Mouse (Mus musculus) cerebellum, postnatal 25 days (tissue): ENCODE measurements around the gene Ms4a8a.
"Not testable (repeated sequence)": the region's sequence is repeated elsewhere in the genome, so short reads cannot be mapped to it uniquely, and the experiment has no call there.

Source experiments
- DNase-seq, 2 experiments: peaks; one replicate each; pipeline ENCODE4 v3.0.0; 2021; ENCODE audit warnings: mixed read lengths in 2 of 2

Ms4a8a gene

DNA sequence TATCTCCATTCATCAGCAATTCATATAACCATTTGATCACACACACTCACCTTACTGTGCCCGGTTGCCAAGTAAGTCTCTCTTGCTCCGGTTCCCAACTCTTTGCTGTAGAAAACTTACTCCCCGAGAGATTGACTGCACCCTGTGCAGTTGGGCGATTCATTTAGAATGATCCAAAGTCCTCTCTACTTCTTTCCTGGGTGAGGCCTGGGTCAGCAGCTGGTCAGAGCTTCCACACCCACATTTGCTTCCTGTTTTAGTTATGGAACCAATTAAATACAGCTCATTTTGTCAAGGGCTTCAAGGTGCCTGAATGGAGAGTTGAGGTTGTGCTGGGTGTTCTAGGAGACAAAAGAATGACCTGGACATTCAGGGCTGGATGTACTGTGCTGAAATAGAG lies at the start of gene Ms4a8a:
Gene Ms4a8a (minus strand): TSS at position 169 of the 400 bp plus-strand sequence.
- DNase-seq: no peak

DNA sequence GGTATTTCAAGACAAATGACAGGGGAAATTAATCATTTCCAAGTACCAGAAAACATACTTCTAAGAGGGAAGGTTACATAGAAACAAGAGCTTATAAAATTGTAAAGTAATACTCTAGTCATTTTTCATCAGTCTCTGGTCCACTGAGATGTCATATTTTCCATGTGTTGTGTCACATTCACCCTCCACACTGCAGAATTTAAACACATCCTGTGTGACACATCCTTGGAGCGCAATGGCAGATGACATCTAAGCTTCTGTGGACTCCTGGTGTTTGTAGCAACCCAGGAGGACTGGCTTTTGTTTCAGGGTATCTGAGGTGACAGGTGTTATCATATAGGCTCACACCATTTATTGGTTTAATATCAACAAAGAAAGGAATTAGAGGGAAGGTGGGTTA lies 48.8 kb upstream of the Ms4a8a start:
- no peak for DNase-seq

DNA sequence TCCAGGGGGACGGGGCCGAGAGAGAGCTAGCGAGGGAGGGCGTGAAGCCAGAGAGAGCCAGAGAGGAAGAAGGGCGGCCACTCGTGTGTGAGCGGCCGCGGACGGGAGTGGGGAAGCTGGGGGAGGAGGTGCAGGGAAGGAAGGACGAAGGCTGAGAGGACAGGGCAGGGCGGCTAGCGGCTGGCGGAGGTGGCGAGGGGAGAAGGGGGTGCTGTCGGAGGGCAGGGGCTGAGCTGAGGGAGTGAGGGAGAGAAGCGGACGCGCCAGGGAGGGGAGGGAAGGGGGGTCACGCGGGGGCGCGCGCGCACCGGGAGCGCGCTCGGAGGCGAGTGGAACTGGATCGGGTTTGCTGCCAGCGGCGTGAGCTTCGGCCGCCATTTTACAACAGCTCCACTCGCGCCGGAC lies 40.1 kb upstream of the Ms4a8a start:
- peak; percentile 44 to 49 for DNase-seq

DNA sequence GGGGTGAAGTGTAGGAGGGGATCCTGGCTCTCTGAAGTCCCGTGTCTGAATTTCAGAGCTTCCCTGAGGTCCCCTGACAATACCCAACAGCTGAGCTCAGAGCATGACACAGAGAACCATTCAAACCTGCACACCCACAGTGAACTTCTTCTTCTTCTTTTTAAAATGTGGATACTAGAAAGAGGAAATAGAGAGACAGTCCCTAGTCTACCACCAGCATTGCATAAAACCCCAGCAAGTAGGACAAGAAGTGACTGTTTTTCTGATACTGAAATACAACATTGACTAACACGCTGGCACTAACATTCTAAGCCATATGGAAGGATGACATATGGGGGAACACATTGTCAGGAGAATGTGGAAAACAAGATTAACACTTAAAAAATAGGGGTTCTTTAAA lies 38.4 kb upstream of the Ms4a8a start:
- DNase-seq: no peak

DNA sequence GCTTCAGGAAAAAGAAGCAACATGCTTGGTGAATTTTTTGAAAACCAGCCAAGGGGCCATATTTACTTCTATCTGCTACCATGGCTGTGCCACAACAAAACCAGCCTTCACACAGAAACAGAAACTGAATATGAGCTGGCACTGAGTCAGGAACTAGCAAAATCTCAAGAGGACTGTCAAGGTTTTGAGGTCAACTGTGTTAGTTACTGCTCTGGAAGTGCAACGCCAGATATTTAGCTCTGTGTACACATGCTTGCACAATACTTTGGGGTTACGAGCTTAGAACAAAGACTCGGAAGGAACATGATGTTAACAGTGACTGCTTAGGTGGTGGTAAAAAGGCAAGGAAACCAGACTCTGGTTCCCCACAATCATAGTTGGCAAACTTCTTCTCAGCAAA lies 26.8 kb upstream of the Ms4a8a start:
- no peak for DNase-seq

DNA sequence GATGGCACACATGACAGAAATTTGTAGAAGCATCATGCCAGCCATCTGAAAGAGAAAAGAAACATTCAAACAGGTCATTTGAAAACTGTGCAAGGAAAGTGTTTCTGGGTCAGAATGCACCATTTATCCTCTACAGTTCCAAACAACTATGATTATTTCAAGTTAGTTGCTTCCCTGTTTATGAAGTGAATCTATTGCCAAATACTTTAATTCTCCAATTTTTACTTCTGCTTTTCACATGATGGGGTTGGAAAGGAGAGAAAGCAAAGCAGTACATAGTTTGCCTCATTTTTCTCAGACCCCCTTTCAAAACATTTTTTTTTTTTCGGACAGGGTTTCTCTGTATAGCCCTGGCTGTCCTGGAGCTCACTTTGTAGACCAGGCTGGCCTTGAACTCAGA lies 21.0 kb upstream of the Ms4a8a start:
- no peak for DNase-seq

DNA sequence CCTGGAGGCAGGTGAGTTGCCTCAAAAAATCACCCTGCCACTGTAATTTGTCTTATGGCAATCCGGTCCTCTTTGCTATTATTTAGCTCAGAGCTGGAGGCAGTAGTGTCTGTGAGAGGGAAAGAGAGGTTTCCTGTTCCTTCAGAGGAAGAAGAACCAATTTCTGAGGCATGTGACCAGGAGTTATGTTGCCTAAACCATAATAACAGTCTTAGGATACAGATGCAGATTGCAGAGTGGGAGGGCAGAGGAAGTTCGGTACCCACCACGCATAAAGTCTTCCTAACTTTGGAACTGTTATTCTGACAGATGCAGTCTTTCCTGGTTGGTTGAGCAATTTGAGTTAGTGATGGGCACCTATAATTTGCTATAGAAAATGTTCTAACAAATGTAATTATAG lies 17.5 kb upstream of the Ms4a8a start:
- DNase-seq: no peak

DNA sequence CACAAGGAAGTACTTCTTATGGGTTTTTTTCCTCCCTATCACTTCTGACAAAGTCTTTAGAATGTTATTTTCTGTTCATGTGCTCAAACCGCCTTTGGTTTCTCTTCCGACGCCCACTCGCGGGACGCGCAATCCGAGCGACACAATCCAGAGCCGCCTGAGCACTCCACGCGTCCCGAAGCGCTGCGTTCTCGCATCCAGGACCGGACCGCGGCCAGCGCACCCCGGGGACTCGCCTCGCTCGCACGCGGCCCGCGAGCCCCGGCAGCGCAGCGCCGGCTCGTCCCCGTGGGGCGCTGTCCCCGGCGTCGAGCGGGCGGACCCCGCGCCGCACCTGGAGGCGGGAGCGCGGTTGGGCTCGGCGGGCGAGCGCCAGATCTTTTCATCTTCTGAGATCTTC lies 11.2 kb upstream of the Ms4a8a start:
- DNase-seq: not testable (repeated sequence)

DNA sequence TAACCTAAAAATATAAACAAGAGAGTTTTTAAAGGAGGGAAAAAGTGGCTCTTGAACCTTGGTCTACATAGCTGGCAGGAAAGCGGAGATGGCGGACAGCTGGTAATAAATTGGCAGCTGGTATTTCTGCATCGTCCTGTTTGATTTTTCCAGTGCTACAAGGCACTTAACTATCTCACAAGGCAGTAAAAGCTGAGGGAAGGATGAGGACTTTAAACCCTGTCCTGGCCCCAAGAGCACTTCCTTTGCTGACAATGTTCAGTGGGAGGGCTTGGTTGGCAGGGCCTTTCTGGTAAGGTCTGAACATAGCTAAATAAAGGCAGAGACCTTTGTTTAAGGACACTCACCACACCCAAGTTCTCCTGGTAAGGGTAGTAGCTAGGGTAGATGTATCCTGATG lies 10.5 kb downstream of the Ms4a8a start:
- no peak for DNase-seq

DNA sequence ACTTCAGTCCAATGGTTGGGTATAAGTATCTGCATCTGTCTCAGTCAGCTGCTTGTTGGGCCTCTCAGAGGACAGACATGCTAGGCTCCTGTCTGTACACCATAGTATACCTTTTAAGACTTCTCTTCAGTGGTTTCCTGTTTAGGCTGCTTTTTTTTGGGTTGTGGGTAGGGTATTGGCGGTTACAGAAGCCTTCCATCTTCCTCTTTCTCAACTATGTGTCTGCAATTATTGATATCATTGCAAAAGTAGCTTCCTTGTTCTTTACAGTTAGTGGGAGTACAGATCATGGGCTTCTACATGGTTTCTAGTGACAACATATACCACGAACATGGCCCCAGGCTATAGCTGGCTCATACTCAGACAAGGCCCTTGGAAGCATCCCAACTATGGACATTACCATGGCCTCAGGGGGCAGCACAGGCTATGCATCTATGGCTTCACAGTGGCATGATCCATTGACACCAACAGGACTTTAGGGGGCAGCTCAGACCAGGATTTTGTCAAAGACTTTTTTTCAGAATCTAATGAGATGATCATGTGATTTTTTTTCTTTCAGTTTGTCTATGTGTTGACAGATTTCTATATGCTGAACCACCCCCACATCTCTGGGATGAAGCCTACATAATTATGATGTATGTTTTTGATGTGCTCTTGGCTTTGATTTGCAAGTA lies 15.6 kb downstream of the Ms4a8a start:
- no peak for DNase-seq

DNA sequence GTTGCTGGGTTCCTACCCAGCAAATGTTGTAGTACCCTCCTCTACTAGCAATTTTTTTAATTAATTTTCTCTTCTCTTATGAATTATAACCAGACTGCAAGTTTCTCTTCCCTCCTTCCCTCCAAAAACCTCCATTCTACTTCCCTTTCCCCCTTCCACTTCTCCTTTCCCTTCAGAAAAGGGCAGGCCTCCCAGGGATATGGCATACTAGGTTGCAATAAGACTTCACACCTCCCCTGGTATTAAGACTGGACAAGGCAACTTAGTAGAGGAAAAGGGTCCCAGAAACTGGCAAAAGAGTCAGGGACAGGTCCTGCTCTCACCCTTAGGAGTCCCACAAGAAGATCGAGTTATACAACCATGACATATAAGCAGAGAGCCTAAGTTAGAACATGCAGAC lies 20.0 kb downstream of the Ms4a8a start:
- DNase-seq: no peak

DNA sequence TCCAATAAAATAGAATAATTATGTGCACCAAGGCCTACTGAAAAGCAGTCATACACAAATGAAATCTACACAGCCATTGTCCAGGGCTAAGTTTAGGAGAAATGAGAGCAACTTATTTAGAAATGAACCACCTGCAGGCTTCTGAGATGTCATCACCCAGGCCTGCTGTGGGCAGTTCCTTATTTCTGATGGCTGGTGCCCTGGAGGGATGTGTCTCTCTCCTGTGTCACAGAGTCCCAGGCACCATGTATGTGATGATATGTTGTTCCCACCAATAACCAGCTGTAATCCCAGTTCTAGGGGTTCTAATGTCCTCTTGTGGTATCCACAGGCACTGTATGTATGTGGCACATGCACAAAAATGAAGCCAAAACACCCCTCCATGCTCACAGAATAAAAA lies 20.9 kb downstream of the Ms4a8a start:
- no peak for DNase-seq

DNA sequence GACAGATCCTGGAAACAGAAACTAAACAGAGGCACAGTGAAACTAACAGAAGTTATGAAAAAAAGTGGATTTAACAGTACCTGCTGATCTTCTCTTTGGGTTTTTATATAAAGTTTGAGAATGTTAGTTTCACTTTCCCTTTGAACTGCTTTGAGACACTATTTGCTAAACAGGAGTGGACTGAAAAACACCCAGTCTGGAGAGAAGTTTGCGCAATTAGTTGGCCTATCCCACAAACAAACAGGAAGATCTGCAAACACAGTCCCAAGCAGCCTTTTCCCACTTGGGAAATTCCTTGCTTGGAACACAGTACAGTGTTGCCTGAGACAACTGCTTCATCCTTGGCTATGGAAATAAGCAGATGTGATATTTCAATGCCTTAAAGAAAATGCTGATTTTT lies 25.2 kb downstream of the Ms4a8a start:
- not testable (repeated sequence) for DNase-seq

DNA sequence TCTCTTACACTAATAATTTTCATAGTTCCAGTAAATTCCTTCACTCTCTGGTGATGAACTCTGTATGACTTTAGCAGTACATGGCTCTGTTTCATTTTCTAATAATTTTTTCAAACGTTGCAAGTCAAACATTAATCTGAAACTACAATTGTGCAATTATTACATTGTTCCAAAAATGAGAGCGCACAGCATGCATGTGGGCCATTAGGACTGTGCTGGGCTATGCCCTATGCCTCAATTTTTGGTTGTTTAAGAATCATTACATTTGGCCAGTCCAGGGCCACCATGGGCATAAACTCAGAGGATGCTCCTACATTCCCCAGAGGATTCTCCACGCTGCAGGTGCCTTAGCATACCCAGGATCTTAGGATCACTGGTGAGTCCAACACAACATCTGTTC lies 27.6 kb downstream of the Ms4a8a start:
- DNase-seq: no peak

DNA sequence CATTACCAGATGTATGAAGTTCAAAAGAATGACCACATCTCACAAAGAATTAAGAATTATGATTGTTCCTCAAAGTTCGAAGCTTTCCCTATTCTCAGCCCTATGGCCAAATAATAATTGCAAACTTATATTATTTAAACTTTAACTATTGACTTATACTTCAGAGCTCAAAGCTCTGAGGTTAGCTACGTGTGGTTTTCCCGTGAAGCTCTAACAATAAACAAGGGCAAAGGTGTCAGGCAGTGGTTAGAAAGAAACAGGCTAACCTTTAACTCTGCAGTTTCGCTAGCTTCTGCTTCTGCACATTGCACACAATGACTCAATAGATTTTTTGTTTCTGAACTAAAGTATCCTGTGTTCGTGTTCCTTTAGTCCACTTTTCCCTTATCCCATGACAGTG lies 28.0 kb downstream of the Ms4a8a start:
- no peak for DNase-seq

DNA sequence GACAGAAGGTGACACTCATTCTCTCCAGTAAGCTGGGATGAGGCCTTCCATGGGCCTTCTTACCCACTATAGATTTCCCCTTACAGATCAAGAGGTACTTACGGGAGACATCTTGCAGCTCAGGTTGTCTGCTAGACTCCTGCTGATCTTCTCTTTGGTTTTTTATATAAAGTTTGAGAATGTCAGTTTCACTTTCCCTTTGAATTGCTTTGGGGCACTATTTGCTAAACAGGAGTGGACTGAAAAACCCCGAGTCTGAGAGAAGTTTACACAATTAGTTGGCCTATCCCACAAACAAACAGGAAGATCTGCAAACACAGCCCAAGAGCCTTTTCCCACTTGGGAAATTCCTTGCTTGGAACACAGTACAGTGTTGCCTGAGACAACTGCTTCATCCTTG lies 30.6 kb downstream of the Ms4a8a start:
- DNase-seq: no peak

DNA sequence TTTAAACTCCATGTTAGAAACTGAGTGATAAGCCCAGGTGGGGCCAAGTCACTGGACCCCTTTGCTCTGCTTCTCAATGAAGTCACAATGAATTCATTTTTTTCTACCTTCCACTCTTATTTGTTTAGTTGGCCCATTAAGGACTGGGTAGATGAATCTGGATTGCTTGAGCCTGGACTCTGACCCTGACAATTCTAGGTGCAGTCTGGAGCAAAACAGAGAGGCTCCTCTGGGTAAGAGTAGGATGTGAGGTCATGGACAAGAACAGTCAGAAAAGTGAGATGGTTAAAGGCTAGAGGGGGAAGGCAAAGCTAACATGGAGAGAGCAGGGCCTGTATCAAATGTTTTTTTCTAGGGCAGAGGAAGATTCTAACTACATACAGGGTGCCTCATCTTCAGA lies 31.5 kb downstream of the Ms4a8a start:
- DNase-seq: no peak

DNA sequence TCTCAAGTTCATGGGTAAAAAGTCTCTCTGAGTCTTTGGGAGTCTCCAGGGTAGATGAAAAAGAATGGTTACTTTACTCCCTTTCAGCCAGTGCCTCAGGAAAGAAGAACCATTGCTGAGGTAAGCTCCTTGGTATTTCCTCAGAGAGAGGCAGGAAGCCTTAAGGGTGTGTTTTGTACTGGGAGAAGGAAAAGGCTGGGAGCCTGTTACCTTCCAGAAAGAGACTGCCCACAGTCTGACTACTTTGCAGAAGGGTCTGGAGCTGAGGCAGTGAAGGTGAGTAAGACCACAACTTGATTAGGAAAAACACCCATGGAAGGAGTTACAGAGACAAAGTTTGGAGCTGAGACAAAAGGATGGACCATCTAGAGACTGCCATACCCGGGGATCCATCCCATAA lies 32.4 kb downstream of the Ms4a8a start:
- DNase-seq: no peak

DNA sequence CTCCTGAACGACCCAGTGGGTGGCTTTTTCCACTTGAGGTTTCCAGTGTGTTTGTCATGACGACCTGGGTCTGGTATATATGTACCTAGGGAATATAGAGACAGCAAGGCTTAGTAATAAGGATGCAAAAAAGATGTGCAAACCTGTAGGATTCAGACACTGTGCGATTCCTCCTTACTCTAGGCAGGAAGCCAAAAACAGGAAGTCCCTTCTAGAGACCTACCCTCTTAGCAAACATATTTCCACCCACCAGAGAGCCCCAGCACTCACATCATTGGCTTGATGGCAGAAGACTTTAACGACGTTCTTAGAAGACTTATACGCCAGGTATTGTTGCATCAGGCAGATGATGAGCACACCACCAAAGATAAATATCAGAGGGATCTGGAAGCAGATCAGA lies 32.9 kb downstream of the Ms4a8a start:
- no peak for DNase-seq

DNA sequence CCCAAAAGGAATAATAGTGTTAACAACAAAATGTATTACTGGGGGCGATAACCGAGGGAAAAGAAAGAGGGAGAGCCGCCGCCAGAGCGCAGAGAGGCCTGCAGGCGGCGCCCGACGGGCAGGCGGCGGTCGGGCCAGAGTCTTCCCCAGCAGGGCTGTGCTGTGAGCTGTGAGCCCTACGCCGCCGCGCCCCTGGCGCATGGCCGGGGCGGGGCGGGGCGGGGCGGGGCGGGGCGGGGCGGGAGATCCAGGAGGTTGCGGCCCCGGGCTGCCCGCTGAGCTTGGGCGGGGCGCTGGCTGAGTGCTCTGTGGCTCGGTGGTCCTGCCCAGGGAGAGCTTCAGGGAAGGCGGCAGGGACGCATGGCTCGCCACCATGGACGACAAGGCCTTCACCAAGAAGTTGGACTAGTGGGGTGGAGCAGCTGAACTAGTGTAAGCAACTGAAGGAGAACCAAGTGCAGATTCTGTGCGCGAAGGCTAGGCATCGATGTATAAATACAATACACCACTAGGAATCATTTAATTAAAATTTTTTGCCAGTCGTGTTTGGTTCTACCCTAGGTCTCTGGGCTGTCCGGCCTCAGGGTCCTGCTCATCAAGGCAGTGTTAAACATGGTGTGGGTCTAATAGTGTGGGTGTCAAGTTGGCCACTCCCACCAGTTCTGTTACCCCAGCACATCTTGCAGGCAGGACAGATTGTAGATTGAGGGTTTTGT lies 35.7 kb downstream of the Ms4a8a start:
- peak; percentile 20 to 58 for DNase-seq

DNA sequence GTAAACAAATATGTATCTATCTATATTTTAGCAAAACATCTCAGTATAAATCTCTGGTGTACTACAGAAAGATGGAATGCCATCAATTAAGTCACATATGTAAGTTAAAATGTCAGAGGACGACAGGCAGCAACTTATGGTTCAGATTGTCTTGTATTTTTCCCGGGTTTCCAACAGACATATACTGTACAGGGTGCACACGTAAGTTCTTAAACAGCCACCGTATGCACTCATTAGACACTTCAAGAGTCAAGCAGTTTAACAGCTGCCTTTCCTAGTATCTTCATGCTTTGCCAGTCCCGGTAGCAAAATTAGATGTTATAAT lies 36.3 kb downstream of the Ms4a8a start:
- no peak for DNase-seq

DNA sequence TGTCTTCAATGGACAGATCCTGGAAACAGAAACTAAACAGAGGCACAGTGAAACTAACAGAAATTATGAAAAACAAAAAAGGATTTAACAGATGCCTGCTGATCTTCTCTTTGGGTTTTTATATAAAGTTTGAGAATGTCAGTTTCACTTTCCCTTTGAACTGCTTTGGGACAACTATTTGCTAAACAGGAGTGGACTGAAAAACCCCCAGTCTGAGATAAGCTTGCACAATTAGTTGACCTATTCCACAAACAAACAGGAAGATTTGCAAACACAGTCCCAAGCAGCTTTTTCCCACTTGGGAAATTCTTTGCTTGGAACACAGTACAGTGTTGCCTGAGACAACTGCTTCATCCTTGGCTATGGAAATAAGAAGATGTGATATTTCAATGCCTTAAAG lies 43.3 kb downstream of the Ms4a8a start:
- no peak for DNase-seq

DNA sequence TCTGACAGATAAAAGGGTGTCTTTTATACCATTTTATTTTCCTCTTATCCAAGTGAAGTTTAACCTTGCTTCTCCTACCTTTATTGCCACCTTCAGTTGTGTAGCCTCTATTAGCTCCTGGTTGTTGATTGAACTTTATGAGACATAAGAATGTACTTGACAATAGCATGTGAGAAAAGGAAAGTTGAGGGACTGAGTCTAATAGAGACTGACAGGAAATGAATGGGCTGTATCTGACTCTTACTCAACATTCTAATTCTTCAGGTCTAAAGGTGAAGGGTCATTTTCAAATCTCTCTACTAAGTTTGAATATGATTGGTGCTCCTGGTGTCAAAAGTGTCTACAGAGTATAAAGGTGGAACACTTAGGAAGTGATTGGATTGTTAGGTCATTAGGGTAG lies 58.5 kb downstream of the Ms4a8a start:
- DNase-seq: no peak

DNA sequence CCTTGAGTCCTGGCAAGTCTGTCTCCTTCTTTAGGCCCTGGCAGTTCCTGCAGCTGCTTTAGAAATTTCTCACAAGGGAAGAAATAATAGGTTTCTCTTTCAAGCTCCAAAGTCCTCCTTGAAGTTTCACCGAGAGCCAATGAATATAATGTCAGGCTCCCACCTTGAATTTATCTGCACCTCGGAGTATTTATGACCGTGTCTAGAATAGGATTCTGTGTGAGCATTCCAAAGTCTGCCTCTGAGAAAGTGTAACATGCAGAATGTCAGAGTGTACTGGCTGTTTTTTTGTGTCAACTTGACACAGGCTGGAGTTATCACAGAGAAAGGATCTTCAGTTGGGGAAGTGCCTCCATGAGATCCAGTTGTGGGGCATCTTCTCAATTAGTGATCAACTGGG lies 63.0 kb downstream of the Ms4a8a start, which contains the start of gene Ms4a18:
Gene Ms4a18 (minus strand): TSS at position 141 of the 400 bp plus-strand sequence.
- DNase-seq: no peak
